Mouse (Mus musculus) spleen, postnatal 4 days (tissue): Measurements from ENCODE around the gene Nrip2.

ENCODE experiments used
- DNase-seq, 2 experiments: peaks; one replicate each; pipeline ENCODE4 v3.0.0; 2022; ENCODE audit warnings: low spot score in 2 of 2

Gene Nrip2

DNA sequence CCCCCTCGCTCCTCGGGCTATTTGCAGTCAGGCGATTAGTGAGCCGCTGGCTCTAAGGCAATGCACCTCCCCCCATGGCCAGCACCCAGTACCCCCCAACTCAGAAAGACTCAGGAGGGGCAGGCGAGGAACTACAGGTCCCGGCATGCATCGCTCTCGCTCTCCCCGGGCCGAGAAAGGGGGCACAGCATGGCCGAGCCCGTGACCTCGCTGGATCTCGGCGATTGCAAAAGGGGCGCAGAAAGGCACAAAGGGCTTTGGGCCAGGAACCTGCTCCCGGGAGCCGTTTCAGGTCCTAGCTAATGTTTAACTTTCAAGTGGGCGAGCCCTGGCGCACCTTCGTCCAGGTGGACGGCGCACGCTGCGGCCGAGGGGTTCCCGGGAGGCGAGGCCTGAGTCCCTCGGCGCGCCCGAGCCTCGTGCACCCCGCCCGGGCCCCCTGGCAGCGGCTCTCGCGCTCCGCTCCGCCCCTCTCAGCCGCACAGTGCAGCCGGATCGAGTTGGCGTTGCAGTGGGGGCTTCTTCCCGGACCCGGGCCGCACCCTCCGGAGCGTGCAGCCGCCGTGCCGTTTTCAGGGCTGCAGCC, 38.7 kb downstream of the Nrip2 start:
- DNase-seq = peak; percentile 59 to 82

DNA sequence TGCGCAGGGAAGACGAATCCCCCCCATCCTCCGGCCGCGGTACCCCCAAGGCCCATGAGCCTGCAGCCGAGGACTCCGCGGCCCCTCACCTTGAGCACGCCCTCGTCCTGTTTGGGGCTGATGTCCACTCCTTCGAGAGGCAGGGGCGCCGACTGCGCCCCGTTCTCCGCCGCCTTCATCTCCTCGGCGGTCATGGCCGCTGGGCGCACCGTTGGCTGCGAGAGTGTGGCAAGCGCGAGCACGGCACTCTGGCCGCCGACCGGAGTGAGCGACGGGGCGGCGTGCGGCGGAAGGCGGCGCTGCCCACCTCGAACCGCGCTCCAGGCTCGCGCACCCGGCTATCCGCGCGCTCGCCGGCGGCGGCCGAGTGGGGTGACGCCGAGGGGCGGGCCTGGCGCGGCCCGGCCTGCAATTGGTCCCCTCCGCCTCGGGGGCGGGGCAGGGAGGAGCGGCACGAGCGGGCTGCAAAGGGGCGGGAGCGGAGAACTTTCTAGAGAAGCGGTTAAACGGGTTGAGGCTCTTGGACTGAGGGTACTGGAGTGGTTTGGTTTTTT, 39.3 kb downstream of the Nrip2 start, which contains the start of gene Fkbp4:
Gene Fkbp4, minus strand, starts transcription at position 361 of the 554 bp plus-strand sequence.
- peak; percentile 92 to 96 for DNase-seq

DNA sequence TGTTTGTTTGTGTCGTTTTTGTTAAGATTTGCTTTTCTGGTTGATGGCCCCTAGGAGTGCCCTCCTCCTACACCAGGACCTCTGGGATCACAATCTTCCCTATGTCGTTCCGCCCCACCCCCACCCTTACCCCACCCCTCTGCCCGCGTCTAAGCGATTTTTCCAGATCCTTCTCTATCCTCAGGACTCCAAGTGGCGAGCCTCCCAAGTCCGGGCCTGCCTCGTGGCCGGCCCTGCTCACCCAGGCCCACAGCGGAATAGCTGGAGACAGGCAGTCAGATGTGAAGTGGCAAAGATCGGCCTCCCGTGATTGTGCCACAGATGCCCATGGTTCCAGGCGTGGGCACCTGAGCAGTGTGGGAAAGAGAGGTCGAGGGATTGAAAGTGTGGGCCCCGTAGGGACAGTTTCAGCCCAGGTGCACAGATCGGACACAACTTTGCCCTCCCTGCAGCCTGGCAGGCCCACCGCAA, 39.8 kb downstream of the Nrip2 start:
- DNase-seq = no peak

DNA sequence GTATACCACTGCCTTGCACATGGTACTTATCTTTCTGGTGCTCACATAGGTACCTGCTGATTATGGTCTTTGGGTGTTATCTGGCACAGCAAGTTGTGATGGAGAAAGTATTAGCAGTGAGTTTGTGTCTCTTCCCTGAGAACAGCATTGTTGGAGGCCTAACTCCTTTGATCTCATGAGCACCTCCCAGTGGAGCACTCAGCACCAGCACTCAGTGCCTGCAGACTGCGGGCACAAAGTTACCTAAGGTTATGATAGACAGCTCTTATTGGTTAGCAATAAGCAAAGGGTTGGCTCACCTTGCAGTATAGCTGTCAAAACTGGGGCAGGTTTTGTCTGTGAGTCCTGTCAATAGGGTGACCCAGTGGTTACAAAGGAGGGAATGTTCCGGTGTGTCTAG, 41.1 kb downstream of the Nrip2 start:
- DNase-seq = no peak

DNA sequence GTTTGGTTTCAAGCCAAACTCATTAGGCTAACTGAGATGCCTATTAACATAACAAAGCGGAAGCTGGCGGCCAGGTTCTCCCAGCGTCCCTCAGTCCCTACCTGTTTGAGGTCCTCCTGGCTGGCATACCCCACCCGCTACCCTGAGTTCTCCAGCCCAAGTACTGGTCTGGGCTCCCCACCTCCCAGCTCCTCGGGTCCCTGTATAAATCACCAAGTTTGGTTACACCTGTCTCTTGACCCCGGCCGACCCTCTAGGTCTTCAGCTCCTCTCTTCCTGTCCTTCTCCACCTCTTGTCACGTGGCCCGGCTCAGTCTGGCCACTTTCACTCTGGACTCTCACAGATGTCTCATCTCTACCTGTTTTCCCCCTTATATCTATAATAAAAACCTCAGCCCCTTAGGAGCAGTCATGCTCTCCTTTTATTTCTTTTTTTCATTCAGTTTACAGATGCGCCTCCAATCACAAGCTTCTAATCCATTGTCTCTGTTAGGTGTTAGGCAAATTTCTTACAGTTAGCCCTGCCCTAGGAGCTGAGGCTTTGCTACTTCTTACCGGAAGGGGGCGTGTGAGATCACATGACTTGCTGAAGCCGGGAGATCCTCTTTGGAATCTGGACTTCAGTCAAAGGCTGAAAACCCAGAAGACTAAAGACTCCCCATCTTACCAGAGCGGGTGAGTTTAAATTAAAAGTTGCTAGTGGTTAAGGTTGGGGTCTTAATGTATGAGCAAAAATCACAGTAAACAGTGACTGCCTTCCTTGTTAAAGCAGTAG, 46.9 kb downstream of the Nrip2 start:
- DNase-seq = no peak

DNA sequence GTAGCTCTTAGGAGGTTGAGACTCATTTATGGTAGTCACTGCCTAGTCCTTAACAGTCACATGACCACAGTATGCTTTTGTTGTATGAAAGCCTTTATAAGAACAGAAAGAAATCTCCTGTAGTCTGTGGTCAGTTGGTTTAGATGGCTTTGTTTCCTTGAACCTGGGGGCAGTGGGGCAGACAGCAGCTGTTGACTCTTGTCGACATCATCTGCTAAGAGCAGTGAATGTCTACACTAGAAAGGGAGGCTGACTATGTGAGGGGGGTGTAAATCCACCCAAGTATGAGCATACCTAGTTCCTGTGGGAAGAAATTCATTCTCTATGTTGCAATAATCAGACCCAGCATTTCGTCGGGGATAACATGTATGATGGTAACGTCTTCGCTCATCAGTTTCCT, 48.0 kb downstream of the Nrip2 start:
- no peak for DNase-seq

DNA sequence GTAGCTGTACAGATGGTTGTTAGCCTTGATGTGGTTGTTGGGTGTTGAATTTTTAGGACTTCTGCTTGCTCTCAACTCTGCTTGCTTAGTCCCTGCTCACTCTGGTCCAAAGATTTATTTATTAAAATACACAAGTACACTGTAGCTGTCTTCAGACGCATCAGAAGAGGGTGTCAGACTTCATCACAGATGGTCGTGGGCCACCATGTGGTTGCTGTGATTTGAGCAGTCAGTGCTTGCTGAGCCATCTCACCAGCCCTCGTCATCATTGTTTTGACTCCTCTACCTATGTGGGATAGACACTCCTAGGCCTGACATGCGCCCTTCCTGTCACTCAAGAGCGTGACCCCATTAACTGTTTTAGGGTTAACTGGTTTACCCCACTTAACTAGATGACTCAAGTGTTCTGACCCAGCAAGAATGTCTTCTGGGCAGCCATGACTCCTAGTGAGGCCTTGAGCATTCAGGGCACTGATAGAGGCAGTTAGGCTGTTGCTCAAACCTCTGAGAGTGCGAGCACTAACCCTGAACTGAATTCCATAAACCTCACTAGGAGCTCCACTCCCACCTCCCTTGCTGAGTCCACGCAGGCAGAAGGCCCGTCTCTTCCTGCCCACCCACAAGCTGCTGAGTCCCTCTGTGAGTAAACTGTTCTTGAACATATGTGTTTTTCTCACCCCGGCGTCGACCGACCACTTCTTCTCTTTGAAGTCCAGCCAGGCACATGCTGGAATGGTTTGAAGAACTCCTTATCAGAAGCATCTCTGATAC, 56.9 kb downstream of the Nrip2 start:
- DNase-seq = no peak

DNA sequence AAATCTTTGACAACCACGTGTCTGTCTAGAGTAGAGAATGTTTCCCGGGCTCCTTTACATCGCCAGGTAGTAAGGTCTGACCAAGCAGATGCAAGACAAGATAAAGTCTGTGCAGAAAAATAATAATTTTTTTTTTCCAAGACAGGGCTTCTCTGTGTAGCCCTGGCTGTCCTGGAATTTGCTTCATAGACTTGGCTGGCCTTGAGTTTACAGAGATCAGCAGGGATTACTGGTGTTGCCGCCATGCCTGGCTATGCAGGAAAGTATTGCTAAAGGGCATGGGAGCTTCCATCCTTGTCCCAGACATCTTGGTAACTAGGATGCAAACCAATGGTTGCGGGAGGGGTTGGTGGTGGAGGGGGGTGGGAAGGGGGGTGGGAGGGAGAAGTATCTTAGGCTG, 58.1 kb downstream of the Nrip2 start:
- DNase-seq = no peak

DNA sequence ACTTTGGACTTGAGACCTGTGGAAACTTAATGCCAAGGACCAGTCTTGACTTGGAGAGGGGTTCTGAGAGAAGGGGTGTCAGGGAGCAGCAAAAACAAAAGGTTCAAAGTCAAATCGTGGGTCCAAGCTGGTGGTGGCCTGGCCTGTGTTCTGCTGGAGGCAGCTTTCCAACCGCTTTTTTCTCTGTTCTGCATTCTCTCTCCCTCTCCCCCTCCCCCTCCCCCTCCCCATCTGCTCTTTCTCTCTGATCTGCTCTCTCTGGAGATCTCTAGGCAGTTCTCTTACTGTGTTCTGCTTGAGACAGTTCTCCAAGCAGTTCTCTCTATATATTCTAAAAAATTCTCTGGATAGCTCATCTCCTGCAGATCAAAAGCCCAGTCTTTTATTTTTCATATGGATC, 61.2 kb downstream of the Nrip2 start:
- no peak for DNase-seq

DNA sequence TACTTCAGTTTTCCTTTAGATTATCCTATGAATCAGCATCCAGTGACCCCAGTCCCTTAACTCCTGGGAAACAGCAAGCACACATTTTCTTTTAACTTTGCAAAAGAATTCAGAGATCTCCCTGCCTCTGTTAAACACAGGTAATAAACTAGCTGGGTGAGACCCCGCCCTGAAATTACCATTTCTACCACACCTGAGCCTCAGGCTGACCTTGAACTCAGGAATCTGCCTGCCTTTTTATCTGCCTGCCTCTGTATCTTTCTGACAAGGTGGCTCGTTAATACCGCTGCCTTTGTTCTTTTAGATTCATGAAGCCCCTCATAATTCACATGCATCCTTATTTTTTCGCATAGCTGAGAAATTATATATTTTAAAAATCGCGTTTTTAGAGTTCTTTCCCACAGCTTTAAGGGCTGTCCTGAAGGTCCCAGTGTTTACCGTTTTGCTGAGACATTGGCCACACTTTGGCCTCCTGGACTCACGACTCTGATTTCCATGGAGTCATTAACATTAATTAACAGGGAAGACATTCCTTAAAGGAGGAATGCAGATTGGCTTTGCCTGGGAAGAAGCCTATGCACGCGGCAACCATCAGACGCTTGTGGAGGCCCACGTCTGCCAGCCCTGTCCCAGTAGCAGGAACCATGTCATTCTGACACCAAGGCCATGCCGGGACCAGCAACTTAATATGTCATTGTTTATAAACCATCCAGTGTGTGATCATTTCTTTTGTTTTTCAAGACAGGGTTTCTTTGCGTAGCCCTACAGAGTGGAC, 61.8 kb downstream of the Nrip2 start:
- no peak for DNase-seq

DNA sequence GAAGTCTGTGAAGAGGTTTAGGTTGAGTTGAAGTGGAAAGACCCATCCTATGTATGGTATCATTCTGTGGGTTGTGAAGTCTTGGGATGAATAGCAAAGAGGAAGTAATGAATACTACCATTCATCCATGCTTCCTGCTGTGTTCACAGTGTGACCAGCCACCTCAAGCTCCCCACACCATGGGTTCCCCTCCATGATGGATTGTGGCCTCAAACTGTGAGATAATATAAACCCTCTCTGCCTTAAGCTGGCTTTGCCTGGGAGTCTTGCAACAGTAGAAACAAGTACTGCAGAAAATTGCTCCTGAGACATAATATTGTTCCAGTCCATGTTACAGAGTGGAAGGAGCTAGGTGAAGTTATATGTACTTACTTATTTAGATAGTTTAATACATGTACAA, 62.5 kb downstream of the Nrip2 start:
- DNase-seq = no peak

DNA sequence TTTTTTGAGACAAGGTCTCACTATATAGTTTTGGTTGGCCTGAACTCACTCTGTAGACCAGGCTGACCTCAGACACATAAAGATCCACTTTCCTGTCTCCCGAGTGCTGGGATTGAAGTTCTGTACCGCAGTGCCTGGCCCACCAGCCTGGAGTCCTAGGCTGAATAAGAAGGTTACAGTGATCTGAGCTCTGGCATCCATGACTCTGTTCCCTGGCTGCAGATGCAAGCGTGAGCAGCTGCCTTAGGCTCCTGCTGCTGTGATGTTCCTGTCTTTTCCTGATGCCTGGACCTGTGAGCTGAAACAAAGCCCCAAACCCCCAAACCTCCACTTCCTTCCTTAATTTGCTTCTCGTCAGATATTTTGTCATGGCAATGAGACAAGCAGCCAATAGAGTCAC, 65.9 kb downstream of the Nrip2 start:
- DNase-seq = no peak
